In genomic region chr11:36228196-36228595, GRCm38 (mm10) we compare ENCODE assay signal across 23 mouse cellular contexts.
A peak's percentile ranks its signal among the peaks of the same experiment; 100 is the strongest.
DNase-seq lines count a peak whose midpoint lies in the region; ATAC-seq and TF ChIP-seq lines count a peak whose summit lies in the region.
"Had no signal": no experiment of that assay in that cellular context is flagged by ENCODE, and none has a peak within 500 bp of the region (broad histone marks: within the 10 kb centered on the region; RNA-seq: fewer than 3 reads in every experiment).

No protein-coding gene starts in this region.

- no peak overlapping the region for H3K4me2 ChIP-seq in hindbrain, postnatal 0 days (ENCODE audit: low read depth, low read length)
- no peak overlapping the region for H3K4me2 ChIP-seq in midbrain, embryonic 14.5 days (ENCODE audit: low read length)
- H3K4me2 ChIP-seq in midbrain, embryonic 13.5 days (replicated peaks) = no peak overlapping the region
- H3K4me2 ChIP-seq: forebrain, embryonic 13.5 days; heart, embryonic 12.5 days; heart, embryonic 15.5 days; hindbrain, embryonic 12.5 days had no signal

- no peaks in the 10 kb centered on the region for H3K27me3 ChIP-seq in hindbrain, embryonic 10.5 days (ENCODE audit: insufficient read depth, poor library complexity, severe bottlenecking)
- no peaks in the 10 kb centered on the region for H3K27me3 ChIP-seq in hindbrain, postnatal 0 days (ENCODE audit: insufficient read depth, low read length)
- H3K27me3 ChIP-seq in midbrain, embryonic 14.5 days (ENCODE audit: control insufficient read depth, insufficient read depth, low read length) = no peaks in the 10 kb centered on the region
- no peaks in the 10 kb centered on the region; the same call in 1 of the 2 replicates for H3K27me3 ChIP-seq in midbrain, embryonic 13.5 days
- H3K27me3 ChIP-seq: forebrain, embryonic 13.5 days; heart, embryonic 15.5 days; hindbrain, embryonic 12.5 days had no signal

- ATAC-seq in frontal cortex, adult (ENCODE audit: low TSS enrichment) = peak; percentile 76
- no peak for ATAC-seq in hindbrain, postnatal 0 days
- ATAC-seq in midbrain, embryonic 14.5 days (ENCODE audit: low FRiP score, low TSS enrichment) = no peak
- ATAC-seq in midbrain, embryonic 13.5 days = no peak
- ATAC-seq: activated CD4-positive, CD25-positive, alpha-beta regulatory T cell, adult 4 months; forebrain, embryonic 13.5 days; forebrain, embryonic 16.5 days had no signal

- H3K36me3 ChIP-seq in hindbrain, embryonic 10.5 days = no peaks in the 10 kb centered on the region
- no peaks in the 10 kb centered on the region for H3K36me3 ChIP-seq in hindbrain, postnatal 0 days (ENCODE audit: insufficient read depth, low read length)
- H3K36me3 ChIP-seq in midbrain, embryonic 14.5 days (ENCODE audit: control insufficient read depth, insufficient read depth, low read length) = no peaks in the 10 kb centered on the region
- H3K36me3 ChIP-seq in midbrain, embryonic 13.5 days = no peaks in the 10 kb centered on the region
- H3K36me3 ChIP-seq: forebrain, embryonic 10.5 days; heart, embryonic 12.5 days; heart, embryonic 15.5 days; hindbrain, embryonic 12.5 days had no signal

- TF ChIP-seq CTCF in hindbrain, postnatal 0 days (IDR thresholded peaks at IDR 0.05; ENCODE audit: low read depth) = no peak; the same call in 1 of the 2 replicates
- TF ChIP-seq CTCF in left cerebral cortex, adult 2 months (IDR thresholded peaks at IDR 0.05) = no peak

- no peaks in the 10 kb centered on the region for H3K9me3 ChIP-seq in hindbrain, embryonic 10.5 days
- H3K9me3 ChIP-seq in hindbrain, postnatal 0 days (ENCODE audit: low read length) = no peaks in the 10 kb centered on the region
- no peaks in the 10 kb centered on the region for H3K9me3 ChIP-seq in midbrain, embryonic 14.5 days (ENCODE audit: control insufficient read depth, low read length)
- H3K9me3 ChIP-seq in midbrain, embryonic 13.5 days = no peaks in the 10 kb centered on the region
- H3K9me3 ChIP-seq: forebrain, embryonic 10.5 days; forebrain, embryonic 13.5 days; heart, embryonic 12.5 days; heart, embryonic 15.5 days; hindbrain, embryonic 12.5 days had no signal

- peak overlapping the region; percentile 23; the same call in 1 of the 2 replicates for H3K27ac ChIP-seq in hindbrain, embryonic 10.5 days
- no peak overlapping the region for H3K27ac ChIP-seq in hindbrain, postnatal 0 days
- peak overlapping the region; percentile 69 for H3K27ac ChIP-seq in left cerebral cortex, adult 2 months
- peak overlapping the region; percentile 37; the same call in 1 of the 2 replicates for H3K27ac ChIP-seq in midbrain, embryonic 14.5 days (replicated peaks; ENCODE audit: low read depth, low read length)
- no peak overlapping the region for H3K27ac ChIP-seq in midbrain, embryonic 13.5 days
- H3K27ac ChIP-seq: forebrain, embryonic 10.5 days; forebrain, embryonic 13.5 days; heart, embryonic 15.5 days; hindbrain, embryonic 12.5 days had no signal

- no peak for DNase-seq in frontal cortex, postnatal 25 days (ENCODE audit: low spot score in 2 of 2)
- DNase-seq in hindbrain, embryonic 10.5 days (ENCODE audit: low spot score) = no peak
- no peak for DNase-seq in hindbrain, postnatal 0 days (ENCODE audit: low spot score)
- no peak for DNase-seq in left cerebral cortex, adult 2 months (ENCODE audit: extremely low spot score in 1 of 2, low spot score in 2 of 2)
- DNase-seq in left cerebral cortex, postnatal 4 days = no peak
- DNase-seq in midbrain, embryonic 14.5 days = no peak
- DNase-seq: adrenal gland, adult 8-10 months; adrenal gland, postnatal 25 days; cerebellum, adult 18-20 months; cerebellum, adult 9-10 months; cerebellum, postnatal 14 days; gastrocnemius, postnatal 25 days; heart, postnatal 10 days; heart, postnatal 36 days had no signal

- H3K4me3 ChIP-seq in hindbrain, embryonic 10.5 days = no peak overlapping the region
- no peak overlapping the region for H3K4me3 ChIP-seq in hindbrain, postnatal 0 days (ENCODE audit: low read length)
- H3K4me3 ChIP-seq in left cerebral cortex, adult 2 months = no peak overlapping the region
- no peak overlapping the region for H3K4me3 ChIP-seq in midbrain, embryonic 14.5 days (replicated peaks; ENCODE audit: low read depth, low read length)
- no peak overlapping the region for H3K4me3 ChIP-seq in midbrain, embryonic 13.5 days (replicated peaks)
- H3K4me3 ChIP-seq: forebrain, embryonic 10.5 days; forebrain, embryonic 13.5 days; heart, embryonic 12.5 days; heart, embryonic 15.5 days; hindbrain, embryonic 12.5 days had no signal

- H3K9ac ChIP-seq in hindbrain, postnatal 0 days (replicated peaks; ENCODE audit: low read length) = no peak overlapping the region
- H3K9ac ChIP-seq in midbrain, embryonic 14.5 days (replicated peaks; ENCODE audit: low read length) = no peak overlapping the region
- H3K9ac ChIP-seq in midbrain, embryonic 13.5 days (replicated peaks) = no peak overlapping the region
- H3K9ac ChIP-seq: forebrain, embryonic 13.5 days; heart, embryonic 12.5 days; heart, embryonic 15.5 days; hindbrain, embryonic 12.5 days had no signal

- intact Hi-C loops in left cerebral cortex, adult 2 months (cut with DNase I) = loop anchor here (10.0 kb wide), 1 partner anchor 957 kb away; no protein-coding TSS in a partner anchor
- intact Hi-C loops in left cerebral cortex, postnatal 4 days (cut with DNase I) = loop anchor here (10.0 kb wide), 3 partner anchors 183 to 447 kb away; no protein-coding TSS in a partner anchor

- WGBS in hindbrain, embryonic 10.5 days = 77% methylated on average over 6 of the region's 6 CpGs
- whole genome bisulfite sequencing in hindbrain, postnatal 0 days = 63% methylated on average over 6 of the region's 6 CpGs
- WGBS in midbrain, embryonic 14.5 days = 61% methylated on average over 6 of the region's 6 CpGs
- 64% methylated on average over 6 of the region's 6 CpGs for WGBS in midbrain, embryonic 13.5 days

- H3K4me1 ChIP-seq in hindbrain, embryonic 10.5 days (replicated peaks) = peaks cover 50% of the 10 kb centered on the region
- H3K4me1 ChIP-seq in hindbrain, postnatal 0 days (ENCODE audit: insufficient read depth, low read length) = no peaks in the 10 kb centered on the region
- peaks cover 9% of the 10 kb centered on the region for H3K4me1 ChIP-seq in midbrain, embryonic 14.5 days (ENCODE audit: control insufficient read depth, insufficient read depth, low read length)
- peaks cover 43% of the 10 kb centered on the region for H3K4me1 ChIP-seq in midbrain, embryonic 13.5 days (replicated peaks)
- H3K4me1 ChIP-seq: heart, embryonic 12.5 days; heart, embryonic 15.5 days had no signal

Comparison
In these comparisons a context has a peak if more than half of its experiments do, and no peak if none do; other contexts are left out.
1. H3K27ac ChIP-seq: peak in hindbrain, embryonic 10.5 days (single experiment), left cerebral cortex, adult 2 months (single experiment) and midbrain, embryonic 14.5 days (single experiment); none in hindbrain, postnatal 0 days (single experiment) and midbrain, embryonic 13.5 days (single experiment).